8 mouse cellular contexts compared by ENCODE assay signal in genomic region chr6:122702480-122703124, GRCm38 (mm10). TPM values are rescaled to one million over a fixed set of nuclear protein-coding genes. Genes with fewer than 3 reads are reported as not detected.
DNase-seq lines count a peak whose midpoint lies in the region; ATAC-seq and TF ChIP-seq lines count a peak whose summit lies in the region.

No protein-coding gene starts in this region.

- peak overlapping the region; percentile 58 for H3K9ac ChIP-seq in embryonic facial prominence, embryonic 14.5 days (ENCODE audit: low read depth, low read length)
- peak overlapping the region; percentile 56 for H3K9ac ChIP-seq in heart, postnatal 0 days (replicated peaks; ENCODE audit: low read depth, low read length)

- H3K4me1 ChIP-seq in embryonic facial prominence, embryonic 14.5 days (ENCODE audit: control insufficient read depth, insufficient read depth, low read length) = peaks cover 14% of the 10 kb centered on the region
- H3K4me1 ChIP-seq in heart, postnatal 0 days (ENCODE audit: control insufficient read depth, insufficient read depth) = 0 out of 2 replicates have a peak, but pooled peaks cover 4% of the 10 kb centered on the region
- H3K4me1 ChIP-seq in midbrain, embryonic 10.5 days = peaks cover 28% of the 10 kb centered on the region

- WGBS in embryonic facial prominence, embryonic 14.5 days = 2% methylated on average over 20 of the region's 20 CpGs
- WGBS in heart, postnatal 0 days = 4% methylated on average over 20 of the region's 20 CpGs
- 5% methylated on average over 20 of the region's 20 CpGs for WGBS in midbrain, embryonic 10.5 days

- TF ChIP-seq CTCF in heart, postnatal 0 days (IDR thresholded peaks at IDR 0.05; ENCODE audit: low read depth) = no peak

- peak overlapping the region; percentile 88 for H3K27ac ChIP-seq in embryonic facial prominence, embryonic 14.5 days (replicated peaks; ENCODE audit: low read depth, low read length)
- H3K27ac ChIP-seq in heart, postnatal 0 days (ENCODE audit: low read depth) = peak overlapping the region; percentile 92
- peak overlapping the region; percentile 38 for H3K27ac ChIP-seq in midbrain, embryonic 10.5 days (replicated peaks)

- peak; percentile 15 for DNase-seq in right cerebral cortex, adult 18-20 months
- DNase-seq in right cerebral cortex, adult 2 months (ENCODE audit: low spot score in 2 of 2) = no peak
- DNase-seq in embryonic facial prominence, embryonic 14.5 days (ENCODE audit: low spot score) = peak; percentile 95
- peak; percentile 87 for DNase-seq in heart, postnatal 0 days (ENCODE audit: low spot score)
- peak; percentile 71 to 75 for DNase-seq in kidney, postnatal 36 days
- DNase-seq in midbrain, embryonic 10.5 days (ENCODE audit: low spot score) = peak; percentile 46
- peak; percentile 72 for DNase-seq in testis, postnatal 10 days (ENCODE audit: low spot score)
- no peak for DNase-seq in cerebellum, adult 9-11 months

- H3K4me2 ChIP-seq in embryonic facial prominence, embryonic 14.5 days (ENCODE audit: low read depth, low read length) = peak overlapping the region; percentile 61
- peak overlapping the region; percentile 65 for H3K4me2 ChIP-seq in heart, postnatal 0 days (ENCODE audit: low read depth, low read length)

- H3K36me3 ChIP-seq in embryonic facial prominence, embryonic 14.5 days (ENCODE audit: control insufficient read depth, insufficient read depth, low read length) = no peaks in the 10 kb centered on the region
- H3K36me3 ChIP-seq in heart, postnatal 0 days (replicated peaks; ENCODE audit: control insufficient read depth, insufficient read depth, low read length) = no peaks in the 10 kb centered on the region
- no peaks in the 10 kb centered on the region for H3K36me3 ChIP-seq in midbrain, embryonic 10.5 days

- H3K27me3 ChIP-seq in embryonic facial prominence, embryonic 14.5 days (replicated peaks; ENCODE audit: control insufficient read depth, insufficient read depth, low read length) = no peaks in the 10 kb centered on the region
- 0 out of 2 replicates have a peak, but pooled peaks cover 5% of the 10 kb centered on the region for H3K27me3 ChIP-seq in heart, postnatal 0 days (ENCODE audit: control insufficient read depth, insufficient read depth, low read length)
- H3K27me3 ChIP-seq in midbrain, embryonic 10.5 days (ENCODE audit: low read depth, poor library complexity, severe bottlenecking) = peaks cover 18% of the 10 kb centered on the region

- TF ChIP-seq EP300 in heart, postnatal 0 days (IDR thresholded peaks at IDR 0.05; ENCODE audit: low read depth) = no peak

- H3K9me3 ChIP-seq in embryonic facial prominence, embryonic 14.5 days (ENCODE audit: control insufficient read depth, low read length) = no peaks in the 10 kb centered on the region
- H3K9me3 ChIP-seq in heart, postnatal 0 days (replicated peaks; ENCODE audit: control insufficient read depth, low read length) = no peaks in the 10 kb centered on the region
- H3K9me3 ChIP-seq in midbrain, embryonic 10.5 days (replicated peaks) = no peaks in the 10 kb centered on the region

- peak; percentile 94 for ATAC-seq in embryonic facial prominence, embryonic 14.5 days (ENCODE audit: low read depth)
- ATAC-seq in heart, postnatal 0 days (ENCODE audit: insufficient read depth, low read depth) = peak; percentile 96

- peak overlapping the region; percentile 33 for H3K4me3 ChIP-seq in embryonic facial prominence, embryonic 14.5 days (ENCODE audit: low read depth, low read length)
- H3K4me3 ChIP-seq in heart, postnatal 0 days (ENCODE audit: low read depth, low read length) = peak overlapping the region; percentile 35
- H3K4me3 ChIP-seq in midbrain, embryonic 10.5 days = peak overlapping the region; percentile 28

RNA-seq across cellular contexts. Expression of gene Nanog, which starts 4.7 kb away (rescaled TPM):
- polyA plus RNA-seq in embryonic facial prominence, embryonic 14.5 days (2014; fragmentation: Nextera tagmentation; extraction: Ambion mirVana) = 0.11 and 0.33 TPM in 2 replicates
- total RNA-seq in heart, postnatal 0 days (2014; rRNA removed; ENCODE audit: low replicate concordance) = 0.73 and 1.3 TPM in 2 replicates
- 0.47 and 0.61 TPM in 2 replicates for polyA plus RNA-seq in heart, postnatal 0 days (2015; fragmentation: Nextera tagmentation; extraction: Ambion mirVana)
- 0.09 and 0.32 TPM in 2 replicates for polyA plus RNA-seq in midbrain, embryonic 10.5 days (2016; fragmentation: Nextera tagmentation; extraction: Ambion mirVana)

Comparison
In these comparisons a context has a peak if more than half of its experiments do, and no peak if none do; other contexts are left out.
1. DNase-seq: peak in right cerebral cortex, adult 18-20 months (single experiment), embryonic facial prominence, embryonic 14.5 days (single experiment), heart, postnatal 0 days (single experiment), kidney, postnatal 36 days (2 of 2), midbrain, embryonic 10.5 days (single experiment) and testis, postnatal 10 days (single experiment); none in right cerebral cortex, adult 2 months (0 of 2) and cerebellum, adult 9-11 months (single experiment).
2. H3K27ac ChIP-seq: peak in every context shown above with its lines; median percentile 92 in heart, postnatal 0 days; 88 in embryonic facial prominence, embryonic 14.5 days; 38 in midbrain, embryonic 10.5 days.
3. Peak in every context shown above with its lines, with median percentiles within 50 percentile points of each other: H3K4me3 ChIP-seq.